Mouse (Mus musculus) lung, adult 18-20 months (tissue): ENCODE data around the gene Mfsd11.
A peak's percentile ranks its signal among the peaks of the same experiment; 100 is the strongest.

ENCODE experiments used
- DNase-seq, 2 experiments: peaks; one replicate each; pipeline ENCODE4 v3.0.0; 2022; ENCODE audit warnings: mixed read lengths in 2 of 2

Gene Mfsd11

DNA sequence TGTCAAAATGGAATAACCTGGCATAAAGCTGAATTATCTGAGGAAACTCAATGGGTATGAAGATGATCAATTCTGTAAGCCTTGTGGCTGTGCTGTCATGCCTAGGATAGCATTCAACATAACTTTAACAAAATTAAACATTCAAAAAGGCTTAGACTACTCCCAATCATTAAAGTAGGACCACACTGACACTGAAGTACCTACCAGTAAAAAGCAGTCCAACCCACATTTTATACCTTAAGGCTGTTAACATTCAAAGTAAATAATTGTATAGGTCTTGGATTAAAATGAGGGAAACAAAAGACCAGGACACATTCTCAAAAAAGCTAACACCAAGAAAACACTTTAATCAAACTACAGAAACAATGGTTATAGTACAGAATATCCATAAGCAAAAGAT is 2.7 kb upstream of the Mfsd11 start:
- no peak for DNase-seq

GRCm38 (mm10) chr11:116850085-116850484 is 2.2 kb upstream of the Mfsd11 start:
- no peak for DNase-seq

DNA sequence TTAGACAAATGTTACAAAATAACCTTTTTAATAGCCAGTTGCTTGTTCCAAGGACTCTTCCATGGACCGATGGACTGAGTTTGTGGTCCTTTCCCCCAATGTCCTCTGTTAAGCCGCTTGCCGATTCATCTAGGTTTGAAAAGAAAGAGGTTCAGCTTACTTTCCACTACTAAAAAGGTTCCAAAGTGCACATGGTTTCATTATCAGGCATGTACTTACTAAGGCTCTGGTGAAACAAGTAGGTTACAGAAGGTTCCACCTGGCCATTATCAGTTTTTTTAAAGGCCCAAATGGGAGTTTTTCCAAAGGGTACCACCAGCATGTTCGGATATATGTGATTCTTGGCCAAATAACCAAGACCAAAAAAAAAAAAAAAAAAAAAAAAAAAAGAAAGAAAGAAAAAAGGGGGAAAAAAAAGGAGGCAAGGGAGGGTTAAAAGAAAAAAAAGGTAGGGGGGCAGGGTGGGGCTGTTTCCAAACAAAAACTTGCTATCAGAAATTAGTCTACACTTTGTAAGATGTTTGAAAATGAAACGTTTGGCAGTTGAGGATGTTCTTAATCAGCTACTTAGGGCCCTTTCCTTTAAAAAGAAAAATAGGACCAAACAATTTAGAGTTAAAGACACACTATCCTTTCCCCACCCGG is 1.3 kb upstream of the Mfsd11 start:
- no peak for DNase-seq

DNA sequence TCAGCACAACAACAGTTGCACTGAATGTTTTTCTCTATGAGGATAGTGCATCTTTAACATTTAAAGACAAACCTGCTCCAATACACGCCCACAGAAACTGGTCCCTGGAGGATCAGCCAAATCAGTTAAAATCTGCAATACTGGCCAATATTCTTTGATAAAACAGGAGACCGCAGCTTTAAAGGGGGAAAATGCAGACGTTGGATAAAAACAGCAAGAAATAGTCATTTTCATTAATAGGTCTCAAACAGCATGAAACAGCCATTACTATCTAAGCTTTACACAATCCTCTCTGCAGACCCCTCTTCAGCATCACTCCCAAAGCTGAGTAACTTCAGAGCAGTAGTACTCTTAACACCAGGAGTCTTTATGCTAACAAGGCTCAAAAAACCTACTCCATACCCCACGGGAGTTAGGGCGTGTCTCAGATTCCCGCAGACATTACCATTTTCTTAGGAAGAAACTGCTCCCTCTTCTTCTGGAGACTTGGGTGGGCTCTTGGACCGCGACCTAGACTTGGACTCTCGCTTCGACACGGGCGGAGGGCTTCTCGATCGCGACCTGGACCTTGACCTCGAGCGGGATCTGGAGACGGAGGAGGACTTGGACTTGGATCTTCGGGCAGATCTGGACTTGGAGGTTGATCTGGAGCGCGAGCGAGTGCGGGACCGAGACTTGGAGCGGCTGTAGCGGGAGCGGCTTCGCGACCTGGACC is 507 bp upstream of the Mfsd11 start:
- DNase-seq: peak in 1 of 2 experiments; percentile 15

DNA sequence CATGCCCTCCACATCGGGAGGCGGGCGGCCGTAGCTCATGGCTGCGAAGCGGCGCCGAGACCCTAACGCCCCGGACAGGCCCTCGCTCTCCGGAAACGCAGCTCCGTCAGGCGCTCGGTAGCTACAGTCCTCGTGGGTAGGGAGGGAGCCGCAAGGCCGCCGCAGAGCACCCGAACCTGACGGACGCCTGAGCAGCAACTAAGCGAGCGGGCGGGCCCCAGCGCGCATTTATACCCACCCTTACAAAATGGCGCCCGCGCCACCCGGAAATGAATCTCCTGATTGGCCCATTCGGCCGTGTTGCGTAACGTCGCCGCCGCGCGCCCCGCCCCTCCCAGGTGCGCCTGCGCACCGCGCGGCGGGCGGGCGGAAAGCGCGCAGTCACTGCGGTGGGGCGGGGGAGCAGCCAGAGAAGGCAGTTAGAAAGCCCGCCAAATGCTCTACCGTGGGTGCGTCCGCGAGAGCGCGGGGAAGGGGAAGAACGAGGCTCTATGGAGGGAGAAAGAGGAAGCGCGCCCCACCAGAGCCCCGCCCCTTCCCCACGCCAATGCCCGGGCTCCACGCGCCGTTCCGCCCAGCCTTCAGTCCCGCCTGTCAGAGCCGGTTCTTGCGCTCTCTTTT is 761 bp downstream of the Mfsd11 start, which contains the start of gene Srsf2:
Gene Srsf2 (minus strand): TSS at position 204 of the 621 bp plus-strand sequence.
- DNase-seq: peak; percentile 96

DNA sequence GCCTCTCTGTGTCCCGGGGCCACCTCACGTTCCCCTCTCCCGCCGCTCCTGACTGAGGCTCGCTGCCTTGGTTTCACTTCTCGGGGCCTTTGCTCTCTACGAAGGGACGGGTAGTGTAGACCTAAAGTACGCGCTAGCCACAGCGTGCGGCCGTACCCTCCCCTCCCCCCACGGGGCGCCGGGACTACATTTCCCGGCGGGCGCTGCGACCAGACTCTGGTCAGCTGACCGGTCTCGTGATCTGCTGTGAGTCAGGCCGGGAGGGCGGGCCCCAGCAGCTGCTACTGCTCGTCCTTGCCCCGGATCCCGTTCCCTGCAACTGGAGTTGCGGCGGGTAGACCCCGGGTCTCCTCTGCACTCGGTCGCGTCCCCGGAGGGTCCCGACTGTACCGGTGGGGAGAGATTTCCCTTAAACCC is 1.3 kb downstream of the Mfsd11 start:
- DNase-seq: peak; percentile 96 to 97

DNA sequence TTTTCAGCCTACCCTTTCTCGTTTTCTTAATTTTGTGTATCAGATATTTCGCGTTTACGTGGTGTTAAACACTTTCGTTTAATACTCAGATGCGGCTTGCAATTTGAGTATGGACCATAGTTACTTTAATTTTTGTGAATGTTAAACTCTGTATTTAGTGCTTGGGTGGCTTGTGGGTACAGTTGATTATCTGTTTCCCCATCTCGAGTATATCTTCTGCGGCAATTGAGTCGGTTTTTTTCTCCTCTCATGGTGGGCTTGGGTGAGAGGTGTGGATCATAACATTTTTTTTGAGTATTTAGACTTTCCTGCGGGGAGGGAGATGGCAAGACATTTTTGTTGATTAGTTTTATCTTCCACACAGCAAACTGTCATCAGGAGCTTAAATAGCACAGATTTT is 2.0 kb downstream of the Mfsd11 start:
- no peak for DNase-seq

- no peak for DNase-seq
Observed at GRCm38 (mm10) chr11:116857183-116857850, 5.1 kb downstream of the Mfsd11 start.

- no peak for DNase-seq
Observed at GRCm38 (mm10) chr11:116864444-116864843, 12.2 kb downstream of the Mfsd11 start.

DNA sequence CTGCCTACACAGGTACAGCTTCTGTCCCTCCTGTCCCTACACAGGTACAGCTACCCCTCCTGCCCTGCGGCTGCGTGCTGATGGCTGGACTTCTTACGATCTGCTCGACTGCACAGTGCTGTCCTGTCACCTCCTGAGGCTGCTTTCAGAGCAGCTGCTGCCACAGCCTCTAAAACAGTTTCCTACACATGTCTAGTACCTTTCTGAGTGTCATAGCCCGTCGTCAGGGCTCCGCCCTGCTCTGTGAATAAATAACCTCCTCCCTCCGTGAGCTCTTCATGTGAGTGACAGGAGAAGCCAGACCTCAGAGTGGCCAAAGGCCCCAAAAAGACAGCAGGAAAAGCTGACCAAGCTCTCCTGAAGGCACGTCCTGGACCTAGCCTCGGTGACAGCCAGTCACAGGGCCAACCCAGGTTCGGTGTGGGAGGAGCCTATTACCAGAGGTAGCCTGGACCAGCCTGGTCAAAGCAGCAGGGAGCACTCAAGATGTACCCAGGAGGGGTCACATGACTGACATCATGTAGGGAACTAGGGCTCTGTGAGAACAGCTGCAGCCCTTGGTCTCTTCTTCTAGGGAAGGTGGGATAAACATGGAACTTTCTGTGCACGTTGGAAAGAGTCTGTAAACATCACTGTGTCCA is 13.8 kb downstream of the Mfsd11 start:
- no peak for DNase-seq

GRCm38 (mm10) chr11:116868129-116868528 is 15.9 kb downstream of the Mfsd11 start:
- peak; percentile 21 to 32 for DNase-seq

GRCm38 (mm10) chr11:116869223-116869622 is 17.0 kb downstream of the Mfsd11 start:
- DNase-seq: peak; percentile 25 to 60

- no peak for DNase-seq
Observed at GRCm38 (mm10) chr11:116869641-116870040, 17.4 kb downstream of the Mfsd11 start.

- DNase-seq: no peak
Observed at GRCm38 (mm10) chr11:116871538-116871937, 19.3 kb downstream of the Mfsd11 start.

GRCm38 (mm10) chr11:116873987-116874386 is 21.7 kb downstream of the Mfsd11 start:
- no peak for DNase-seq

DNA sequence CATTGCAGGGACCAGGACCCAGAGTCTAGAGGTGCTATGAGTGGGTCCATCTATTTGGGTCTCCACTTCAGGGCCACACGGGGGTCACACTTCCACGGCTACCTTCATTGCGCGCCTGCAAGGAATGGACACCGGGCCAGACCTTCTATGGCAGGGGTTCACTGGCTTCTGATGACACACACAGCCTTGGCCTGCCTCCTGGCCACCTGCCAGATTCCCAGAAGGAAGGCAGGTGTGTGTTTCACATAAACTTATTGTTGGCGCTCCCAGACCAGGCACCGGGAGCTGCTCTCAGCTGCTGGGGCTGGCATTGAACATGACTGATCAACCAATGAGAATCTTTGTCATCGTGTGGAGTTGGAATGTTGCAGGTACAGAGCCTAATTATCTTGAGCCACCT is 26.2 kb downstream of the Mfsd11 start:
- no peak for DNase-seq

- no peak for DNase-seq
Observed at GRCm38 (mm10) chr11:116880839-116881238, 28.6 kb downstream of the Mfsd11 start.

DNA sequence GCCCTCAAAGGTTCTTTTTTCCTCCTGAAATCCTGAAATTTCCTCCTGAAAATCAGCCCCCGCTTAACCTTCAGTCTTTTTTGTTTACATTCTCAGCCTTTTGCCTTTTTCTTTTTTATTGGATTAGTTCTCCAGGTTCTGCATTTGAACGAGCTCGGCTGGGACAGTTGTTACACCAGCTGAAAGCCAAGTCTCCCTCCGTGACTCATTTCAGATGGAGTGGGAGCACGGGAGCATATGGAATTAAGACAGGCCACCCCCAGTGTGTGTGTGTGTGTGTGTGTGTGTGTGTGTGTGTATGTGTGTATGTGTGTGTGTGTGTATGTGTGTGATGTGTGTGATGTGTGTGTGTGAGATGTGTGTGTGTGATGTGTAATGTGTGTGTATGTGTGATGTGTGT is 29.2 kb downstream of the Mfsd11 start:
- no peak for DNase-seq

GRCm38 (mm10) chr11:116882446-116882845 is 30.2 kb downstream of the Mfsd11 start:
- no peak for DNase-seq

DNA sequence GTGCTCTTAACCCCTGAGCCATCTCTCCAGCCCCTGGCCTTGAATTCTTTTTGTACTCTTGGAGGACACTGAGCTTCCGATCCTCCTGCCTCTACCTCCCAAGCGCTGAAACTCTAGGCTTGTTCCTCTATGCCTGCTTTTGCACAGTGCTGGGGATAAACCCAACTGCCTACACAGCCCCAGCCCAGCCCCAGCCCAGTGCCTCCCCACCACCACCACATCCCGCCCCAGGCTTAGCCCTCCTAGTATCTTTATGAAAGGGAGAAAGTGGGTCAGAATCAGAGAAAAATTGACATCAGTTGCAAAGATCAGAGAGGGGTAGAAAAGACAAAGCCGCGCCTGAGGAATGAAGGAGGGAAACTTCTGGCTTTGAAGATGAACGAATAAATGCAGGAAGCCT is 31.8 kb downstream of the Mfsd11 start:
- no peak for DNase-seq

DNA sequence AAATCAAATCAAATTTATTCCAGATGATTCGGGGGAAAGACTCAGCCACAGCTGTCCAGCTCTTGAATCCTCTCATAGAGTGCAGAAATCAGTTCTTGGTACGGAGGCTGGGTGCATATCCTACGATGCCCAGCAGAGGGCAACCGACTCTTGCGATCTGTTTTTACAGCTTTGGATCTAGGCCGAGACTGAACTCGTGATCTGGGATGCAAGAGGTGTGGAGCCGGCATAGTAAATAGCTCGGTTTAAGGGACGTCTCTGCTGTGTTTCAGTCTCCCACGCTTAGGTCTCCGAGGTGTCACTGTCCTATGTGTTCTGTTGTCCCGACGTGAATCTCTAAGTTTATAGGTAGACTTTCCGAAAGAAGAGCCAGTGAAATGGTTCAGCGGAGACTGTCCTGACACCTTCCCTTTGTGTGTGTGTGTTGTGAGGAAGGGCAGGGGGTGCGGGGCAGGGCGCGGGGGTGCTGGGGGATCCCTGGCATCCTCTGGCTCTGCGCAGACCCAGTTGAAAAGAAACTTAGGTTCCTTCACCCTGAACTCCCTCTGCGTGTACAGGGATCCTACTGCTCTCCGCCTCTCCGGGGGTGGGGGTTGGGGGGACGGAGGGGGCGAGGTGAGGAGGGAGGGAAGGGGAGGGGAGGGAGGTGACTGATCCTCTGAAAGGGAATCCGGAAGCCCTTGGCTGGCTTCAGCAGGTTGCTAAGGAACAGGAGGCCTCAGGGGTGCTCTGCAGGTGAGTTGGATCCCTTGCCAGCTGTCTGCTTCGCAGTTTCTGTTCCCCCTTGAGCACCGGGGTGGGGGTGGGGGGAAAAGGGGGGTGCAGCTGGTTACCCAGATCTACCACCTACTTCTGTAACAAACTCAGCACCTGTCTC is 33.3 kb downstream of the Mfsd11 start:
- DNase-seq: peak; percentile 68 to 79

GRCm38 (mm10) chr11:116887136-116887535 is 34.9 kb downstream of the Mfsd11 start:
- DNase-seq: no peak
